Mouse (Mus musculus): Measurements from ENCODE around the gene Ltb4r2.

DNA sequence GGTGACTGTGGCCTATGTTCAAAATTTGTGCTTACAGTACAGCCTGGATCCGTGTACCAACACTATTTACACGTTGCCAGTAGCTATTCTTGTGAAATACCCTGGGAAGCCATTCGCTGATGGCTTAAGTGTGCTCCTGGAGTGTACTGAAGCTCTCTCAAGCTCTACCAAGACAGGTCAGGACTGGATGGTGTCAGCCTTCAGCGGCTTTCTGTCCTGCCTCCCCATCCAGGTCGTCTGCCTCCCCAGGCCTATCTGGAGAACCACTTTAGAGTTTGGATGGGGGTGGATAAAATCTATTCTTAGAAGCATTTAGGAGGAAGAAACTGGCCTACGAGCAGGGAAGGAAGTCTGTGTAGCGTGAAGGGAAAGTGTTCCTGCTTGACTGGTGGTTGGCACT lies 1.9 kb downstream of the Ltb4r2 start:
- TF ChIP-seq CTCF (IDR thresholded peaks at IDR 0.05; ENCODE audit: extremely low read depth, insufficient read depth, insufficient read length, insufficient replicate concordance) (no peak), POLR2A (IDR thresholded peaks at IDR 0.05; ENCODE audit: low read depth, low read length) (no peak)
